Mouse (Mus musculus) frontal cortex, postnatal 36 days (tissue): ENCODE results near the gene Lasp1.

ENCODE experiments used
- DNase-seq, 2 experiments: peaks; one replicate each; pipeline ENCODE4 v3.0.0; 2022; ENCODE audit warnings: low spot score in 2 of 2

The Lasp1 gene

DNA sequence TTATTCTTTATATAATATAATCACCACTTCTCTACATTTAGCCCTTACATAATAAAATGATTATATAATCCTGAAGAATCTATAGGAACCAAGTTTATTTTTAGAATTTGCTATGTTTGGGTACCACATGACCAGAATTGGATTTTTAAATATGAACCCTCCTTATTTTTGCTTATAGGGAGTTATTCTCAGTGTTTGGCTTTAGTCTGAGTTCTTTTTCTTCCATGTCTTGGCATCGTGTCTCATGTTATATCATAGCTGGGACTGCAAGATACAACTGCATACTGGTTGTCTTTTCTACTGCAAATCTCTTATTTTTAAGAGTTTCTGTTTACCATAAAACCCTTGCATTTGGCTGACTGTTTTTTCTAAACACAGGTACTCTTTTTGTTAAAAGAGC lies 75.6 kb downstream of the Lasp1 start:
- DNase-seq, result peak in 1 of 2 experiments; percentile 28

DNA sequence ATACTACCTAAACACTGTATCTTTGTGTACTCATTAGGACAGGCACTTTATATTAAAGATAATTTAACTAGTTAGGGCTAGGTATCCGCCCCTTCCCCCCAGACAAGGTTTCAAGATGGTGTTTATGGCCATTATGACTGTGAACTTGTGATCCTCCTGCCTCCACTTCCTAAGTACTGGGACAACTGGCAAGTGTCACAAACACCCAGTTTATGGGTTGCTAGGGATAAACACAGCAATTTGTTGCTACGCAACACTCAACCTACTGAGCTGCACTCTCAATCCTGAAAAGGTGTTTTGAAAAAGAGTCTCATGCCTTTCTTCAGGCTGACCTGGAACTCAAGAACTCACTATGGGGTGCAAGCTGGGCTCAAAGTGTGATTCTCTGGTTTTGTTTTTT lies 78.5 kb downstream of the Lasp1 start:
- DNase-seq, result no peak

DNA sequence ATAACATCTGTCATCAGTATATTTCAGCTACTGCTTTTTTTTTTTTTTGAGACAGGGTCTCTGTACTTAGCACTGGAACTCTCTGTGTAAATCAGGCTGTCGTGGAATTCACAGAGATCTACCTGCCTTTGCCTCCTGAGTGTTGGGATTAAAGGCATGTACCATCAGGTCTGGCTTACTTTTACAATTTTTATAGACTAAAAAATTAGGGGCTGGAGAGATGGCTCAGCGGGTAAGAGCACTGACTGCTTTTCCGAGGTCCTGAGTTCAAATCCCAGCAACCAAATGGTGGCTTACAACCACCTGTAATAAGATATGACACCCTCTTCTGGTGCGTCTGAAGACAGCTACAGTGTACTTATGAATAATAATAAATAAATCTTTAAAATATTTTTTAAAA lies 81.6 kb downstream of the Lasp1 start:
- no peak for DNase-seq

DNA sequence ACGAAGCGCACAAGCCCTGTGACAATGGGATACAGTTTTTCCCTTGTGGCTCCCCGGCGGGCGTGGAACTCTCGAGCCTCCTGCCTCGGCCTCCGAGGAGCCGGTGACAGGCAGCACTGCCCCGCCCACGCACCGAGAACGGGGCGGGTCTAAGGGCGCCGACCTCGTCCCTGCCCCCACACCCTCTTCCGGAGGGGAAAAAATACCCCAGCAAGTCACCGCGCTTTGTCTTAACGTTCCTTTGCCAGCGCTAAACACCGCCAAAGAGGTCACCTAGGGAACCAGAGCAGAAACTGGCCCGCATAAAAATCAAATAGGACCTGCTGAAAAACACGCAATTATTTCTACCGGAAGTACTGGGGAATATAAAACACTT lies 84.7 kb downstream of the Lasp1 start:
- peak; percentile 59 to 60 for DNase-seq

DNA sequence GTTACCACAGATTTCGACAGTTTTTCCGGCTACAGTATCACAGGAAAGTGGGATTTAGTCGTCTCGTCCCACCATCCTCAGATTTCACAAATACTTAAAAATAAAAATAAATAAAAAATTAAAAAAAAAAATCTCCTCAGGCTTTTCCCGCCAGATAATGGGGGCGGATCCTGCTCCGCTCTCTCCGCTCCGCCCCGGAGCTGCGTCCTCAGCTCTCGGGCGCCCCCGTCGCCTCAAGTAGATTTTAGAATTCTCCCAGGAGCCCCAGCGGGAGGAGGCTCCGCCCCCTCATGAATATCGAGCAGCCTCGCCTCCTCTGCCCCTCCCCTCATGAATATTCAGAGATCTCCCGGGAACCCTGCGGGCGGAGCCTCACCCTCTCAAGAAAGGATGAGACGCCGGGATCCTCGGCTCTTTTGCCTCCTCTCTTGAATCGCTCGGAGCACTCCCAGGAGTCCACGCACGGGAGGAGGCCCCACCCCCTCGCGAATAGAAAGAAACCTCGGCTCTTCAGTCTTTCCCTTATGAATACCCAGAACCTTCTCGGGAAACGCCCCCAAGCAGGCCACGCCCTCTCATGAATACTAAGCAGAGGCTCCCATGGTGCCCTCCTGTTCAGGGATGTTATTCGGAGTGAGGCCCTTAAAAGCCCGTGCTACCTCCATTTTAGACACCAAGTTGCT lies 85.3 kb downstream of the Lasp1 start, which contains the start of gene Fbxo47:
Fbxo47 (minus strand) TSS at position 237 of the 683 bp plus-strand sequence.
- peak; percentile 93 to 97 for DNase-seq

DNA sequence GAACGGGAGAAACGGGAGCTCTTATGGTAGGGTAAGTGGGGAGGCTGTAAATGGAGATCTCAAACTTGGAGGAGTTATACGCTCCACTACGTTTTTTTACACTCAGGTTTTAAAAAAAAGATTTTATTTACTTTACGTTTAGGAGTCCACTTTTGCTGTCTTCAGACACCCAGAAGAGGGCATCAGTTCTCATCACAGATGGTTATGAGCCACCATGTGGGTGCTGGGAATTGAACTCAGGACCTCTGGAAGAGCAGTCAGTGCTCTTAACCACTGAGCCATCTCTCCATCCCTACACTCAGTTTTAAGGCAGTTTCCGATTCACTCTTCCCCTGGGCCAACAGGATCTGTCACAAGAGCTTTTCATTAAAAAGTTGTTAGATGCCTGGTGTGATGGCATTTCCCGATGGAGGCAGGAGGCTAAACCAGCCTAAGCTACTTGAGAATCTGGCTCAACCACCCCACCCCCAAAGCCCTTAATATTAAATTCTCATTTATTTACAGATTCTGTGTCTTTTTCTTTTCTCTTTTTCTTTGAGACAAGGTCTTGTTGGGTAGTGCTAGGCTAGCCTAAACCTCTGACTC lies 85.9 kb downstream of the Lasp1 start:
- DNase-seq, result no peak

DNA sequence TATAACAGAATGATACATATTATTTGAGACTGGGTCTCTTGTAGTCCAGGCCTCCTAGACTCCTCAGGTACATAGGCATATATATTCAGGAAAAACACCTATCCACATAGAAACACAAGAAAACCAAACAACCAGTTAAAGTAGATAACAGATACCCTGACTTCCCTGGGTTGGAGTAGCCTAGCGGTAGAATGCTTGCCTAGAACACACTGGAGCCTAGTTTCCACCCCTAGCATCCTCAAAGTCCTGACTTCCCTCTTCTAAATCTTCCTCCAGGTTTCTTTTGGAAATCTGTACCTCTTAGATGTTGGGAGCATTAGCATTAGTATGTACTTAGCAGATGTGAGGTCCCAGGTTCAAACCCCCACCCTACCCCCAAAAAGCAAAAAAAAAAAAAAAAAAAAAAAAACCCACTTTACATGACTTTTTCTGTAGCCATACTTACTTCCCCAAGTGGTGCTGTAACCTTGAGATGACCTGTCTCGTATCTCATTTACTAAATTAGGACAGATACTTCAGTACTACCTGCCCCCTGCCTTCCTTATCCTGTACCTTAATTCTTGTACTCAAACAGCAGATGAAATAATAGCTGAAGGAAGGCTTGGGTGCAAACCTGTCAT lies 86.6 kb downstream of the Lasp1 start:
- DNase-seq, result no peak
